Mouse (Mus musculus) forebrain, embryonic 14.5 days (tissue): ENCODE results near the gene Tprgl. TPM values are rescaled to one million over a fixed set of nuclear protein-coding genes. Genes with fewer than 3 reads are reported as not detected.

Experiments used
- ATAC-seq: fragments of 200-750 bp; cut with Nextera tagmentation; 2 replicates; pipeline ENCODE4 v1.8.0; 2017; ENCODE audit warnings: mild to moderate bottlenecking, moderate library complexity
- DNase-seq: peaks from one replicate; pipeline ENCODE4 v3.0.0-alpha.2; 2015; ENCODE audit warnings: low spot score
- H3K27ac ChIP-seq: fragments of 300-500 bp; sonication (generic); 2 replicates; pipeline ENCODE4 v1.5.1; 2014; ENCODE audit warnings: low read depth, mild to moderate bottlenecking, control low read depth, low read length, moderate library complexity
- H3K27me3 ChIP-seq: fragments of 300-500 bp; sonication (generic); replicated peaks from 2 replicates; pipeline ENCODE4 v1.6.1; 2014; ENCODE audit warnings: low read length, control low read depth, mixed read lengths; ENCODE audit not compliant: control insufficient read depth, insufficient read depth
- H3K36me3 ChIP-seq: fragments of 300-500 bp; sonication (generic); 2 replicates; pipeline ENCODE4 v1.6.1; 2014; ENCODE audit warnings: low read length, control low read depth; ENCODE audit not compliant: control insufficient read depth, insufficient read depth
- H3K4me1 ChIP-seq: fragments of 300-500 bp; sonication (generic); 2 replicates; pipeline ENCODE4 v1.6.1; 2014; ENCODE audit warnings: antibody characterized with exemption, low read length, control low read depth; ENCODE audit not compliant: control insufficient read depth, insufficient read depth
- H3K4me2 ChIP-seq: fragments of 300-500 bp; sonication (generic); 2 replicates; pipeline ENCODE4 v1.6.1; 2014; ENCODE audit warnings: mild to moderate bottlenecking, control low read depth, low read length
- H3K4me3 ChIP-seq: fragments of 300-500 bp; sonication (generic); 2 replicates; pipeline ENCODE4 v1.5.1; 2014; ENCODE audit warnings: low read depth, low read length, control low read depth
- H3K9ac ChIP-seq: fragments of 300-500 bp; sonication (generic); 2 replicates; pipeline ENCODE4 v1.6.1; 2014; ENCODE audit warnings: mild to moderate bottlenecking, low read length, control low read depth, moderate library complexity
- H3K9me3 ChIP-seq: fragments of 300-500 bp; sonication (generic); replicated peaks from 2 replicates; pipeline ENCODE4 v1.6.1; 2016; ENCODE audit warnings: low read length, control low read depth, mixed read lengths; ENCODE audit not compliant: control insufficient read depth
- WGBS: fragments of 180-500 bp; shearing (Covaris S2); extraction: QIAGEN DNeasy Blood & Tissue Kit; methylation state at CpG from one replicate; pipeline ENCODE4 v1.1.7; 2014; 5-methylcytosine and 5-hydroxymethylcytosine counted together
- polyA plus RNA-seq: library from polyadenylated mRNA; unstranded; fragments of >200 nt; fragmentation: Nextera tagmentation; extraction: Ambion mirVana; gene quantifications from 2 replicates; pipeline ENCODE4 v1.2.1, GENCODE M21; 2014

Gene Tprgl
- polyA plus RNA-seq: 184 and 194 TPM in 2 replicates

DNA sequence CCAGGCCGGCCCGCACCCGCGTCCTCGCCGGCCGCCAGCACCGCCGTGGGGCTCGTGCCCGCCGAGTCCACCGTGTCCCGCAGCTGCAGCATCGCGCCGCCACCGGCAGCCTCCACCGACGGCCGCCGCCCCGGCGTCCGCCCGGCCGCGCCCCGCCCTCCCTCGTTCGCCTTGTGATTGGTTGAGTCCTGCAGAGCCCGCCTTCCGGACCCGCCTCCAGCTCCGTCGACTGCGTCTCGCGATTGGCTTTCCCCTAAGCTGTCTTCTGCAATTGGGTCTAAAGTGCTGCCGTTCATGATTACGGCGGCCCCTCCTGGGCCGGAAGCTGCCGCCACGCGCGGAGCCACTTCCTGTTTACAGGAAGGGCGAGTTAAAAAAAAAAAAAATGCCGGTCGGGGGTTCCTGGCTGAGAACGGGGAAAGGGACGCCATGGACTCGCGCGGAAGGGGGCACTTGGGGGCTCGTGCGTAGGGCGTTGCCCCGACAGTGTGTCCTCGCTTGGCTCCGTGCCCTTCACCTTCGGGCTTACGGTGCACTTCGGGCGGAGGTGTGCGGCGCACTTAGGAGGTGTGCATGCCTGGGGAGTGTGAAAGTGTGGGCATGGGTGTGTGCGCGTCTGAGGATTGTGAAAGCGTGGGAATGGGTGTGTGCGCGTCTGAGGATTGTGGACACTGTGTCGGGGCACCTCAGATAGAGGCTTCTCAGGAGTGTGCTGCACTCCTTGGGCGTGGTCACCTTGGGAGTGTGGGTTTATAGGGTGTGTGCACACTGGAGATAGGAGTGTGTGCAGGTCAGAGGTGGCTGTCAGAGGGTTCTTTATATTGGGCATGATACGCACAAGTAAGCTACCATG is at the start of gene Tprgl:
Gene Tprgl (minus strand): TSS at position 129 of the 853 bp plus-strand sequence.
- Histone ChIP-seq H3K27me3 (no peaks in the 10 kb centered on the region), H3K9ac (peak within 1 kb of the TSS; percentile 82), H3K9me3 (no peaks in the 10 kb centered on the region), H3K4me3 (peak within 1 kb of the TSS; percentile 87), H3K36me3 (peaks cover 32% of the 10 kb centered on the region), H3K27ac (peak within 1 kb of the TSS; percentile 70), H3K4me2 (peak within 1 kb of the TSS; percentile 87), H3K4me1 (0 out of 2 replicates have a peak, but pooled peaks cover 6% of the 10 kb centered on the region)
- WGBS: 1% methylated on average over 75 of the region's 75 CpGs
- peak; percentile 98 for DNase-seq
- peak; percentile 98 for ATAC-seq

DNA sequence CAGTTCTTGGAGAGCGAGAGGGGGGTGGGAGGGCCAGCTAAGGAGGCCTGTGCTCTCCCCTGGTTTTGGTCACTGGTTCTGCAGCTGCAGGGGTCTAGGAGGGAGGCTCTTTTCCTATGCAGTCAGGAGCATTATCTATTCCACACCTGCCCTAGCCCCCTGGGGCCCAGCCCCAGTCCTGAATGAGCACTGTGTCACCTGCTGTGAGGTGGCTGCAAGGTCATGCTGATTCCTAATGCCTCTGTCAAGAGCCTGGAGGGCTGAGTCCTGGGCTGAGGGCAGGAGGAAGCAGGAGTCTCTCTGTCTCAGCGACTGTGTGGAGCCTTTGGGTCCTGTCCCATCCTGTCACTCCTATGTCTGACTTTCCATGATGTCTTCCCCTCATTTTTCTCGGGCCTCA is 49.4 kb upstream of the Tprgl start:
- Histone ChIP-seq H3K4me3 (no peak overlapping the region), H3K9me3 (no peaks in the 10 kb centered on the region), H3K27ac (no peak overlapping the region), H3K27me3 (no peaks in the 10 kb centered on the region), H3K9ac (no peak overlapping the region), H3K4me2 (no peak overlapping the region), H3K4me1 (no peaks in the 10 kb centered on the region), H3K36me3 (no peaks in the 10 kb centered on the region)
- no peak for DNase-seq
- no peak for ATAC-seq
- WGBS: 13% methylated on average over 3 of the region's 3 CpGs

DNA sequence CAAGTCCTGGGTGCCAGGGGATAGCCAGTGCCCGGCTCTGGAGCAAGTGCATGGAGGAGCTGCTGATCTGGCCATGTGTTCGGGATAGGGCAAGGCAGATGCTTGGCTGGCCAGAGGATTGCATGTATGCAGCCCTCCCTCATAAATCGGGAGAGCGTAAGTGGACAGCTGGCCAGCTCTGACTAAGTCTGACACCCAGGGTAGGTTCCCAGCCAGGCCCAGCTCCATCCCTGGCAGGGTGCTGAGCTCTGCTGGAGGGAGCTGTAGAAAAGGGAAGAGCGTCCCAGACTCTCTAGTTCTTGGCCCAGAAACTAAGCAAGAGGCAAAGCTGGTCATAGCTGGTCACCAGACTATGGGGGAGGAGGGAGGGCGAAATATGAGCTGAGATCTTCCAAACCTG is 48.6 kb upstream of the Tprgl start:
- WGBS: 77% methylated on average over 6 of the region's 6 CpGs
- ATAC-seq: no peak

DNA sequence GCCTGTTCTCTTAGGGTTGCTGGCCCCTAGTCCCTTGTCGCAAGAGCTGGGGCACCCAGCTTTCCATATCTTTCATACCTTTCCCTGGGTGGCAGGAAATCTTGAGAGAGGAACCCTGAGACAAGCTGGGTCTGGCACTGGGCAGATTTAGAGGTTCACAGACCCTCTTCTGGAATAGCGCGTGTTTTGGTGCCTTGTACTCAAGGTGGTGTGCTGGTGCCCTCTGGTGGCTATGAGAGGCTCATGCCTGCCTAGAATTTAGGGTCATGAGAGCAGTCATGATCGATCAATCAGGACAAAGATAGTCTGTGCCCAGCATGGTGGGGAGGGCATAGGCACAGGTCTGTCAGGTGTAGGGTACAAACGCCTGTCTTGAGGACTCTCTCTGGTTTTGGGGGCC is 46.8 kb upstream of the Tprgl start:
- no peaks in the 10 kb centered on the region for H3K36me3 ChIP-seq
- no peaks in the 10 kb centered on the region for H3K27me3 ChIP-seq
- H3K9me3 ChIP-seq: no peaks in the 10 kb centered on the region
- no peak overlapping the region for H3K4me3 ChIP-seq
- ATAC-seq: peak; percentile 48
- no peaks in the 10 kb centered on the region for H3K4me1 ChIP-seq
- H3K9ac ChIP-seq: no peak overlapping the region
- WGBS: 15% methylated on average over 5 of the region's 5 CpGs
- no peak overlapping the region for H3K27ac ChIP-seq
- H3K4me2 ChIP-seq: no peak overlapping the region
- DNase-seq: peak; percentile 86

More for the DNA sequence above, 48.6 kb upstream of the Tprgl start:
- Histone ChIP-seq H3K9me3 (no peaks in the 10 kb centered on the region), H3K36me3 (no peaks in the 10 kb centered on the region), H3K4me1 (no peaks in the 10 kb centered on the region), H3K27ac (no peak overlapping the region), H3K4me3 (no peak overlapping the region), H3K4me2 (no peak overlapping the region), H3K9ac (no peak overlapping the region), H3K27me3 (no peaks in the 10 kb centered on the region)
- DNase-seq: no peak

DNA sequence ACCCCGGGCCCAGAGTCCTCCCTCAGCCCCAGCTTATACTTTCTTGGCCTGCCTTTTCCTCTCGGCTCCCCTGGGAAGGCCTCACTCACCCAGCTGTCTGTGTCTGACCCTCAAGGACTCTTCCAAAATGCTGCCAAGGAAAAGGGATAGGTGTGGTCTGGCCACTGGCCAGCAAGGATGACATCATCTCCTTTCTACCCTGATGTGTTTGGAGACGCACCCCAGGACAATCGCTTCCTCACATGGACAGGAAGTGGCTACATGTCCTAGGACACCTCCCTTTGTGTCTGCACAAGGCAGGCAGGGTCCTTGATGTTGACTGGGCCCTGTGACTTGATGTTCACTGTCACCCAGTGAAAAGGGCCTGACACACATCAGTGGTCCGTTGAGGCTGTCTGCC is 44.9 kb upstream of the Tprgl start:
- no peaks in the 10 kb centered on the region for H3K36me3 ChIP-seq
- ATAC-seq (no peak), DNase-seq (no peak)
- H3K27me3 ChIP-seq: no peaks in the 10 kb centered on the region
- H3K4me3 ChIP-seq: no peak overlapping the region
- 67% methylated on average over 5 of the region's 5 CpGs for whole genome bisulfite sequencing
- H3K9me3 ChIP-seq: no peaks in the 10 kb centered on the region
- H3K4me1 ChIP-seq: no peaks in the 10 kb centered on the region
- no peak overlapping the region for H3K27ac ChIP-seq
- H3K4me2 ChIP-seq: no peak overlapping the region
- H3K9ac ChIP-seq: no peak overlapping the region

DNA sequence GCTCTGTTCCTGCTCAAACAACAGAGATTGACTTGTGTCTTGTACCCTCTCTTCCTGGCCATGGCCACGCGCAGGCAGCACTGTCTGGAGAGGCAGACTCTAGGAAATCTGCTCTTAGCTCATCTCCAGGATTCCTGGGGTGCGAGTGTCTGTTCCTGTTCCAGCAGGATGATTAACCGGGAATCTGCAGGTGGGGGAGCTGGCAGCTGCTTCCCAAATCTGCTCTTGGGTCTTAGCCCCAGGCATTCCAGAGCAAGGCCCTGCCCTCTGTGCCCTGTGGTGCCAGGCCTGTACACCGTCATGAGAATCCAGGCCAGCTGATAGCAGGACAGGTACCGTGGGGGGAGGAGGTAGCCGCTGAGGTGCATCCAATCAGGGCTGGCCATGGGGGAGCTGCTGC is 44.1 kb upstream of the Tprgl start:
- Histone ChIP-seq H3K4me2 (no peak overlapping the region), H3K27me3 (no peaks in the 10 kb centered on the region), H3K4me3 (no peak overlapping the region), H3K36me3 (no peaks in the 10 kb centered on the region), H3K27ac (no peak overlapping the region), H3K9ac (no peak overlapping the region), H3K9me3 (no peaks in the 10 kb centered on the region), H3K4me1 (no peaks in the 10 kb centered on the region)
- DNase-seq (no peak), ATAC-seq (no peak)
- WGBS: 80% methylated on average over 7 of the region's 7 CpGs

DNA sequence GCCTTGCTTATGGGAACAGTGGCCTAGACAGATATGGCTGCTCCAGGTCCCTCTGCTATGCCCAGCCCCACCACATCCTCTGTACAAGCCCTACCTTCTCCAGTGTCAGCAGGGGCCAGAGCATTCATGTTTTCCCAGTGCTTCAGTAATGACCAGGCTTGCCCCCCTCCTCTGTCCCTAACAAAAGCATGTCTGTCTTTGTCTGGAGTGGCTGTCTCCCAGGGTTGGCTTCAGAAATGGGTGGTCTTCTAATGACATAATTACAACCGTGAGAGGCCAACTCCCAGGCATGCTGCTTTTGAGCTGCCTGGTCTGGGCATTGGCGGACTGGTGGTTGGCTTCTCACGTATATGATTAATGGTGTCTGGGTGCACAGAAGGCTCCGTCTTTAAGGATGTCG is 41.0 kb upstream of the Tprgl start:
- H3K9me3 ChIP-seq: no peaks in the 10 kb centered on the region
- H3K4me3 ChIP-seq: no peak overlapping the region
- DNase-seq (no peak), ATAC-seq (no peak)
- H3K27me3 ChIP-seq: no peaks in the 10 kb centered on the region
- WGBS: 60% methylated on average over 5 of the region's 5 CpGs
- no peaks in the 10 kb centered on the region for H3K36me3 ChIP-seq
- no peak overlapping the region for H3K4me2 ChIP-seq
- H3K4me1 ChIP-seq: peaks cover 5% of the 10 kb centered on the region
- no peak overlapping the region for H3K9ac ChIP-seq
- H3K27ac ChIP-seq: no peak overlapping the region

DNA sequence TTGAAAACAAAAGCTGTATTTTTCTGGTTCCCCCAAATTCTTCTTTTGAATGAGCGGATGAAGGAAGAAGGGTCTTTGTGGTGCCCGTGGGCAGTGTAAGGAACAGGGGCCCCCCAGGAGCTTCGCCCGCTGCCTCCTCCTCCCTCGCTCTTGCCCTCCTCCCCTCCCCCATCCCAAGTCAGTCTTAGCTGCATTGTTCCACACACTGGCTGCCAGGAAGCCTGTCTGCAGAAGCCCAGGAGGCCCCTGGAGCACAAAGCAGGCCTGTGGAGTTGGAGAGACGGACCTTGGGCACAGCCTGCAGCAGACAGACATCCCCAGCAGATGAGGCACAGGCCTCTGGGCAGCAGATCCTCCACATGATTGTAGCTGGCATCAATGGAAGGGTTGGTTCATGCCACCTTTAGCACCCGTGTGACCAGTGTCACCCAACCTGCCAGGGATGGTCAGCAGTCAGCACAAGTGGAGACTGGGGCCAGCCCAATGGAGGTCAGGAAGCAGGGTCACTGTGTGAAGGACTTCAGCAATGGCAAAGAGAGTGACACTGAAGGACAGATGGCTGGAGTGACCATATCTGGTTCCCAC is 38.0 kb upstream of the Tprgl start:
- no peak overlapping the region for H3K4me3 ChIP-seq
- peak overlapping the region; percentile 17; the same call in 1 of the 2 replicates for H3K9ac ChIP-seq
- H3K27me3 ChIP-seq: no peaks in the 10 kb centered on the region
- no peaks in the 10 kb centered on the region for H3K36me3 ChIP-seq
- WGBS: 11% methylated on average over 7 of the region's 7 CpGs
- H3K4me1 ChIP-seq: peaks cover 5% of the 10 kb centered on the region
- no peaks in the 10 kb centered on the region for H3K9me3 ChIP-seq
- DNase-seq (no peak), ATAC-seq (no peak)
- H3K4me2 ChIP-seq: no peak overlapping the region
- H3K27ac ChIP-seq: 0 out of 2 replicates have a peak overlapping the region, but pooled peaks have one; percentile 5

DNA sequence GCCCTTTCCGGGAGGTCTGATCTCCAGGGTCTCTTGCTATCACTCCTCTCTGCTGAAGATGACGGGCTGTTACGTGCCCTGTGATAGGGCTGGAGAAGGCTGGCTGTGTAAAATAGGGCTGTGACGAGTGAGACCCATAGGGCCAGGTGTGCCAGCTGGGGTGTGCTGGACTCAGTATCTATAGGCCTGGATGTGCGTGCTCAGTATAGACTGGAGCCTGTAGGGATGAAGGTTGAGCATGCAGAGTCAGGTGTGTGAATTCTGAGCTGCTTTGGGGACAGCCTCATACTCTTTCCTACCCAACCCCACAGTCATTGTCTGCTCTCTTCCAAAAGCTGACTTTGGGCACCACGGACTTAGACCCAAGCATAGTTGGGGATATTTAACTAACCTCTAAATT is 37.5 kb upstream of the Tprgl start:
- no peak overlapping the region for H3K4me3 ChIP-seq
- H3K4me1 ChIP-seq: peaks cover 5% of the 10 kb centered on the region
- no peaks in the 10 kb centered on the region for H3K9me3 ChIP-seq
- no peak overlapping the region for H3K27ac ChIP-seq
- WGBS: 51% methylated on average over 6 of the region's 6 CpGs
- no peak overlapping the region for H3K9ac ChIP-seq
- ATAC-seq (no peak), DNase-seq (no peak)
- no peaks in the 10 kb centered on the region for H3K27me3 ChIP-seq
- no peak overlapping the region for H3K4me2 ChIP-seq
- H3K36me3 ChIP-seq: no peaks in the 10 kb centered on the region
